Mouse (Mus musculus): ENCODE measurements around the gene Angel1. TPM values are rescaled to one million over a fixed set of nuclear protein-coding genes. Genes with fewer than 3 reads are reported as not detected.

The Angel1 gene
- polyA plus RNA-seq, 1 experiment from 2014 or later, result 16.1 TPM

- H3K27me3 ChIP-seq, result no peaks in the 10 kb centered on the region
- WGBS, result 67% methylated on average over 13 of the region's 13 CpGs
- ATAC-seq (ENCODE audit: low read depth), result no peak
- H3K9me3 ChIP-seq, result no peaks in the 10 kb centered on the region
- no peak overlapping the region for H3K4me3 ChIP-seq
- peaks cover 90% of the 10 kb centered on the region for H3K36me3 ChIP-seq
- no peak overlapping the region for H3K9ac ChIP-seq
- 0 out of 2 replicates have a peak overlapping the region, but pooled peaks have one; percentile 19 for H3K27ac ChIP-seq (replicated peaks)
- no peak overlapping the region for H3K4me2 ChIP-seq
- peaks cover 66% of the 10 kb centered on the region for H3K4me1 ChIP-seq (replicated peaks)
Observed at GRCm38 (mm10) chr12:86686551-86687330, 39.5 kb downstream of the Angel1 start.

DNA sequence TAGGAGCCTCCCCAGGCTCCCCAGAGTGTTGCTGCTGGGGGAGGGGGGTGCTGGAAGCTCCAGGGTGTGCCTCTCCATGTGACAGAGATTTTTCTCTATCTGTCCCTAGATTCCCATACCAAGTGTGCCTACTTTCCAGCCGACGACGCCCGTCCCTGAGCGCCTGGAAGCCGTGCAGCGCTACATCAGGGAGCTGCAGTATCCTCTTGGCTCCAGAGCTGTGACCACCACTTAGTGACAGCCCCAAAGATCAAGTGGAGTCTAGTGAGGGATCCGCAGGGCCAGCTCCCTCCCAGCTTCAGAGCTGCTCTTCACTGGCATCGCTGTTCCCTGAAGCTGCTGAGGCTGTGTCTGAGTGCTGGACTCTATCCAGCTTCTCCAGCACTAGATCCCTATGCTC is 41.0 kb downstream of the Angel1 start:
- 82% methylated on average over 9 of the region's 9 CpGs for WGBS
- Histone ChIP-seq H3K27me3 (no peaks in the 10 kb centered on the region), H3K36me3 (peaks cover 75% of the 10 kb centered on the region), H3K27ac (replicated peaks) (0 out of 2 replicates have a peak overlapping the region, but pooled peaks have one; percentile 33), H3K4me2 (no peak overlapping the region), H3K9me3 (no peaks in the 10 kb centered on the region), H3K4me3 (no peak overlapping the region), H3K9ac (no peak overlapping the region), H3K4me1 (replicated peaks) (peaks cover 66% of the 10 kb centered on the region)
- no peak for ATAC-seq (ENCODE audit: low read depth)

DNA sequence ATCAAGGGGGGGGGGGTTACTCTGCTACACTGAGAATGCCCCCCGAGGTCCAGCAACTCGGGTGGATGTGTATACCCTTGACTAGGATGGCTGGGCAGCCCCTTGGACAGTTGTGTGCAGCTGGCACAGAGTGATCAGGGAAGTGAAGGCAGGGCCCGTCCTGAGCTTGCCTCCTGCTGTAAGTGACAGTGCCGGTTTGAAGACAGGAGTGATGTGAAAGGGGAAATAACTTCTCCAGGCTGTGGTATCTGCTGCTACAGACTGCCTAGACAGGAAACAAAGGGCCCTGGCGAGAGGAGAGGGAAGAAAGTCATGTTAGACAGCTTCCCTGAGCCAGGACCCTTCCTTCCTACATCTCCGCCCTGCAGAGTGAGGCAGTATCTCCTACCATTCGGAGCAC is 42.6 kb downstream of the Angel1 start:
- Histone ChIP-seq H3K4me3 (no peak overlapping the region), H3K9ac (no peak overlapping the region), H3K27ac (replicated peaks) (no peak overlapping the region), H3K27me3 (no peaks in the 10 kb centered on the region), H3K4me1 (replicated peaks) (peaks cover 64% of the 10 kb centered on the region), H3K36me3 (peaks cover 59% of the 10 kb centered on the region), H3K4me2 (peak overlapping the region; percentile 89), H3K9me3 (no peaks in the 10 kb centered on the region)
- 79% methylated on average over 7 of the region's 7 CpGs for WGBS
- no peak for ATAC-seq (ENCODE audit: low read depth)

- 79% methylated on average over 8 of the region's 8 CpGs for WGBS
Observed at GRCm38 (mm10) chr12:86682178-86682577, 44.1 kb downstream of the Angel1 start.

GRCm38 (mm10) chr12:86681626-86682025 is 44.6 kb downstream of the Angel1 start:
- Histone ChIP-seq H3K9ac (peak overlapping the region; percentile 55; the same call in 1 of the 2 replicates), H3K27ac (replicated peaks) (no peak overlapping the region), H3K4me3 (peak overlapping the region; percentile 92), H3K4me2 (peak overlapping the region; percentile 89), H3K27me3 (no peaks in the 10 kb centered on the region), H3K9me3 (no peaks in the 10 kb centered on the region), H3K4me1 (replicated peaks) (peaks cover 63% of the 10 kb centered on the region), H3K36me3 (peaks cover 39% of the 10 kb centered on the region)
- no peak for ATAC-seq (ENCODE audit: low read depth)
- 78% methylated on average over 9 of the region's 9 CpGs for WGBS

More at GRCm38 (mm10) chr12:86682178-86682577, 44.1 kb downstream of the Angel1 start:
- peak overlapping the region; percentile 89 for H3K4me2 ChIP-seq
- ATAC-seq (ENCODE audit: low read depth), result no peak
- peak overlapping the region; percentile 55 for H3K9ac ChIP-seq
- no peaks in the 10 kb centered on the region for H3K9me3 ChIP-seq
- peaks cover 44% of the 10 kb centered on the region for H3K36me3 ChIP-seq
- H3K27me3 ChIP-seq, result no peaks in the 10 kb centered on the region
- H3K4me1 ChIP-seq (replicated peaks), result peaks cover 67% of the 10 kb centered on the region
- H3K4me3 ChIP-seq, result peak overlapping the region; percentile 92
- H3K27ac ChIP-seq (replicated peaks), result no peak overlapping the region

DNA sequence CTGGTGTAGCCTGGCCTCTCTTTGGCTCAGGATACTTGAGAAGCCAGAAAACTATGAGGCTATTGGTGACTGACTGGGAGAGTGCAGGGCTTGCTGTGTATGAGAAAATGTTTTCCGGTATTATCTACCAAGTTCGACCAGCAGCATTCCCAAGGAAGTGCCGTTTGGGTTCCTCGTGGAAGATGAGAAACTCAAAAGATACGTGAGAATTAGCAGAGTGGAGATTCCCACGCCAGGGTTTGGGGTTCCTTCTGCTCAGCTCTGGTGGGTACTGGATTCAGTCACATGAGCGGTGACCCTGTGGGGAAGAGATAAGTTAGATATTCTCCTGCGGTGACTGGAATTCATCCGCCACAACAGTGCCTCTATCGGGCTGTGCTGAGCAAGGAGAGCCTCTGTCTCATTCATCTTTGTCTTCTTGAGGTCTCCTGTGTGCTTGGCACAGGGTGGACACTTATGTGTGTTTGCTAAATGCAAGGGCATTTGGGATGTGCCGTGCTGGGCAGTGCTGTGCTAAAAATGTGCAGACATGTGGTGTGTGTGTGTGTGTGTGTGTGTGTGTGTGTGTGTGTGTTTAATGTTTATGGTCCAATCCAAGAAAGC is 45.6 kb downstream of the Angel1 start:
- Histone ChIP-seq H3K36me3 (peaks cover 29% of the 10 kb centered on the region), H3K4me2 (peak overlapping the region; percentile 89), H3K4me1 (replicated peaks) (peaks cover 60% of the 10 kb centered on the region), H3K9me3 (no peaks in the 10 kb centered on the region), H3K27me3 (no peaks in the 10 kb centered on the region), H3K27ac (replicated peaks) (peak overlapping the region; percentile 99), H3K9ac (peak overlapping the region; percentile 99), H3K4me3 (peak overlapping the region; percentile 92)
- 0 out of 2 replicates have a peak, but pooled peaks have one; percentile 10 for ATAC-seq (ENCODE audit: low read depth)
- 23% methylated on average over 11 of the region's 11 CpGs for WGBS

GRCm38 (mm10) chr12:86679991-86680491 is 46.2 kb downstream of the Angel1 start:
- H3K4me1 ChIP-seq (replicated peaks), result peaks cover 54% of the 10 kb centered on the region
- H3K9me3 ChIP-seq, result no peaks in the 10 kb centered on the region
- H3K27ac ChIP-seq (replicated peaks), result peak overlapping the region; percentile 99
- peak overlapping the region; percentile 92 for H3K4me3 ChIP-seq
- WGBS, result 16% methylated on average over 12 of the region's 12 CpGs
- H3K36me3 ChIP-seq, result peaks cover 23% of the 10 kb centered on the region
- ATAC-seq (ENCODE audit: low read depth), result no peak; the same call in 1 of the 2 replicates
- no peaks in the 10 kb centered on the region for H3K27me3 ChIP-seq
- H3K4me2 ChIP-seq, result peak overlapping the region; percentile 89
- peak overlapping the region; percentile 99 for H3K9ac ChIP-seq

GRCm38 (mm10) chr12:86679546-86679930 is 46.7 kb downstream of the Angel1 start:
- H3K36me3 ChIP-seq, result peaks cover 20% of the 10 kb centered on the region
- H3K4me3 ChIP-seq, result peak overlapping the region; percentile 92
- H3K27ac ChIP-seq (replicated peaks), result peak overlapping the region; percentile 99
- peak overlapping the region; percentile 89 for H3K4me2 ChIP-seq
- H3K27me3 ChIP-seq, result no peaks in the 10 kb centered on the region
- ATAC-seq (ENCODE audit: low read depth), result peak; percentile 20; the same call in 1 of the 2 replicates
- peak overlapping the region; percentile 99 for H3K9ac ChIP-seq
- H3K4me1 ChIP-seq (replicated peaks), result peaks cover 49% of the 10 kb centered on the region
- H3K9me3 ChIP-seq, result 0 out of 2 replicates have a peak, but pooled peaks cover 2% of the 10 kb centered on the region
- 1% methylated on average over 9 of the region's 9 CpGs for WGBS

- peak within 1 kb of the TSS; percentile 99 for H3K9ac ChIP-seq
- H3K4me1 ChIP-seq (replicated peaks), result peaks cover 42% of the 10 kb centered on the region
- peak within 1 kb of the TSS; percentile 89 for H3K4me2 ChIP-seq
- peaks cover 15% of the 10 kb centered on the region for H3K36me3 ChIP-seq
- under 1% methylated on average over 83 of the region's 94 CpGs for WGBS
- H3K4me3 ChIP-seq, result peak within 1 kb of the TSS; percentile 92
- H3K27ac ChIP-seq (replicated peaks), result peak within 1 kb of the TSS; percentile 99
- H3K9me3 ChIP-seq, result 0 out of 2 replicates have a peak, but pooled peaks cover 4% of the 10 kb centered on the region
- no peaks in the 10 kb centered on the region for H3K27me3 ChIP-seq
- peak; percentile 86 for ATAC-seq (ENCODE audit: low read depth)
Observed at GRCm38 (mm10) chr12:86678591-86679545, 47.4 kb downstream of the Angel1 start, which contains the start of gene Vash1. Gene Vash1 (plus strand): TSS chr12:86678700.

GRCm38 (mm10) chr12:86672507-86672906 is 53.8 kb downstream of the Angel1 start:
- Histone ChIP-seq H3K4me3 (no peak overlapping the region), H3K9ac (no peak overlapping the region), H3K27ac (replicated peaks) (no peak overlapping the region), H3K36me3 (no peaks in the 10 kb centered on the region), H3K27me3 (no peaks in the 10 kb centered on the region), H3K9me3 (0 out of 2 replicates have a peak, but pooled peaks cover 4% of the 10 kb centered on the region), H3K4me2 (no peak overlapping the region), H3K4me1 (replicated peaks) (no peaks in the 10 kb centered on the region)
- 80% methylated on average over 5 of the region's 5 CpGs for WGBS
- ATAC-seq (ENCODE audit: low read depth), result no peak

- no peak overlapping the region for H3K27ac ChIP-seq (replicated peaks)
- H3K4me1 ChIP-seq (replicated peaks), result no peaks in the 10 kb centered on the region
- no peaks in the 10 kb centered on the region for H3K27me3 ChIP-seq
- H3K4me3 ChIP-seq, result no peak overlapping the region
- H3K9me3 ChIP-seq, result 0 out of 2 replicates have a peak, but pooled peaks cover 4% of the 10 kb centered on the region
- H3K36me3 ChIP-seq, result no peaks in the 10 kb centered on the region
- no peak overlapping the region for H3K4me2 ChIP-seq
- H3K9ac ChIP-seq, result no peak overlapping the region
- 85% methylated on average over 4 of the region's 4 CpGs for WGBS
- no peak for ATAC-seq (ENCODE audit: low read depth)
Observed at GRCm38 (mm10) chr12:86672105-86672504, 54.2 kb downstream of the Angel1 start.

Measured in neural tube, embryonic 13.5 days (tissue).